Mouse (Mus musculus) testis, adult 2 months (tissue): ENCODE data around the gene Lif.

Source experiments
- CTCF ChIP-seq: fragments of 200-500 bp; IDR thresholded peaks from 2 replicates; pipeline ENCODE4 v1.5.1; 2012; ENCODE audit warnings: low read depth, mild to moderate bottlenecking, inconsistent platforms, low read length, moderate library complexity; ENCODE audit not compliant: control insufficient read depth, insufficient read depth, insufficient replicate concordance
- POLR2A ChIP-seq: fragments of 200-500 bp; IDR thresholded peaks from 2 replicates; pipeline ENCODE4 v1.6.1; 2012; ENCODE audit warnings: low read depth, mild to moderate bottlenecking, inconsistent platforms, low read length, moderate library complexity; ENCODE audit not compliant: control insufficient read depth

GRCm38 (mm10) chr11:4235665-4236545 is 21.5 kb upstream of the Lif start, which contains the start of gene Osm:
- TF ChIP-seq POLR2A = no peak
- TF ChIP-seq CTCF = no peak
